Mouse (Mus musculus): Measurements from ENCODE around the gene Sdhaf2.

GRCm38 (mm10) chr19:10461584-10461983 is 64.4 kb downstream of the Sdhaf2 start:
- TF ChIP-seq CTCF (conservative IDR thresholded peaks at IDR 0.05; ENCODE audit: low read length) (no peak), NANOG (IDR thresholded peaks at IDR 0.05; ENCODE audit: borderline replicate concordance, low read length) (no peak)
